Mouse (Mus musculus) erythroid progenitor cell, adult 5-6 weeks (primary cell): ENCODE measurements around the gene Gpr6. TPM values are rescaled to one million over a fixed set of nuclear protein-coding genes. Genes with fewer than 3 reads are reported as not detected.

Experiments used
- total RNA-seq, 2 experiments: library from RNA; stranded (forward) in 1 of 2; stranded (reverse) in 1 of 2; fragments of 150-400 nt in 1 of 2; fragments of 186-747, 209-891 nt in 1 of 2; gene quantifications; 2 replicates each; pipeline versions ENCODE4 v1.2.3 to v1.2.4; 2015 to 2017; ENCODE audit warnings: low replicate concordance in 2 of 2

Gene Gpr6
- total RNA-seq, 2 experiments from 2014 or later, result not detected

Other genes starting within 250 kb of the Gpr6 start
- gene Cdc40, start 189.0 kb downstream of the Gpr6 start, total RNA-seq (2015; ENCODE audit: low replicate concordance), result 26.7 and 28.1 TPM in 2 replicates
- 15.7 and 15.8 TPM in 2 replicates for gene Cdc40, start 189.0 kb downstream of the Gpr6 start, total RNA-seq (2017; ENCODE audit: low replicate concordance)
- gene Wasf1, start 188.8 kb downstream of the Gpr6 start, total RNA-seq (2015; ENCODE audit: low replicate concordance), result not detected in 2 replicates
- gene Wasf1, start 188.8 kb downstream of the Gpr6 start, total RNA-seq (2017; ENCODE audit: low replicate concordance), result not detected in 2 replicates
- 14.1 and 18.0 TPM in 2 replicates for gene Fig4, start 231.0 kb upstream of the Gpr6 start, total RNA-seq (2015; ENCODE audit: low replicate concordance)
- gene Fig4, start 231.0 kb upstream of the Gpr6 start, total RNA-seq (2017; ENCODE audit: low replicate concordance), result 13.7 and 15.4 TPM in 2 replicates
- not detected in 2 replicates for gene Ak9, start 231.7 kb upstream of the Gpr6 start, total RNA-seq (2015; ENCODE audit: low replicate concordance)
- gene Ak9, start 231.7 kb upstream of the Gpr6 start, total RNA-seq (2017; ENCODE audit: low replicate concordance), result 0.13 TPM in 1 of 2 replicates, not detected in the other